Mouse (Mus musculus): ENCODE results near the gene Cpxm1. TPM values are rescaled to one million over a fixed set of nuclear protein-coding genes. Genes with fewer than 3 reads are reported as not detected.
"Not testable (repeated sequence)": the region's sequence is repeated elsewhere in the genome, so short reads cannot be mapped to it uniquely, and the experiment has no call there.

Cpxm1 gene
- total and polyA plus RNA-seq, 2 experiments: 0.46 to 1.6 TPM

GRCm38 (mm10) chr2:130383205-130383604 lies 14.2 kb downstream of the Cpxm1 start:
- no peak for TF ChIP-seq POLR2A (IDR thresholded peaks at IDR 0.05; ENCODE audit: extremely low read depth, insufficient read depth, low read length)
- TF ChIP-seq CTCF (IDR thresholded peaks at IDR 0.05; ENCODE audit: low read depth, low read length): no peak
- no peaks in the 10 kb centered on the region for H3K27me3 ChIP-seq (ENCODE audit: control insufficient read depth, insufficient read depth, low read length)
- no peak overlapping the region for H3K9ac ChIP-seq (ENCODE audit: low read depth, low read length)
- H3K27ac ChIP-seq (replicated peaks; ENCODE audit: insufficient read depth, low read depth, low read length): no peak overlapping the region
- H3K4me1 ChIP-seq (ENCODE audit: control insufficient read depth, insufficient read depth, low read length): no peaks in the 10 kb centered on the region
- H3K4me3 ChIP-seq (ENCODE audit: insufficient read depth, low read depth, low read length): no peak overlapping the region
- WGBS: 62% methylated on average over 3 of the region's 3 CpGs
- no peaks in the 10 kb centered on the region for H3K36me3 ChIP-seq (ENCODE audit: control insufficient read depth, insufficient read depth, low read length)
- DNase-seq (ENCODE audit: extremely low read depth, low read depth, low spot score): no peak
- no peaks in the 10 kb centered on the region for H3K79me2 ChIP-seq (ENCODE audit: control insufficient read depth, insufficient read depth, low read length)

GRCm38 (mm10) chr2:130374951-130375350 lies 22.4 kb downstream of the Cpxm1 start:
- H3K4me1 ChIP-seq (ENCODE audit: control insufficient read depth, insufficient read depth, low read length): no peaks in the 10 kb centered on the region
- WGBS: 72% methylated on average over 4 of the region's 4 CpGs
- H3K27me3 ChIP-seq (ENCODE audit: control insufficient read depth, insufficient read depth, low read length): no peaks in the 10 kb centered on the region
- no peak overlapping the region for H3K9ac ChIP-seq (ENCODE audit: low read depth, low read length)
- no peak for DNase-seq (ENCODE audit: extremely low read depth, low read depth, low spot score)
- H3K36me3 ChIP-seq (ENCODE audit: control insufficient read depth, insufficient read depth, low read length): no peaks in the 10 kb centered on the region
- no peak for TF ChIP-seq CTCF (IDR thresholded peaks at IDR 0.05; ENCODE audit: low read depth, low read length)
- no peak for TF ChIP-seq POLR2A (IDR thresholded peaks at IDR 0.05; ENCODE audit: extremely low read depth, insufficient read depth, low read length)
- no peaks in the 10 kb centered on the region for H3K79me2 ChIP-seq (ENCODE audit: control insufficient read depth, insufficient read depth, low read length)
- H3K4me3 ChIP-seq (ENCODE audit: insufficient read depth, low read depth, low read length): no peak overlapping the region
- H3K27ac ChIP-seq (replicated peaks; ENCODE audit: insufficient read depth, low read depth, low read length): no peak overlapping the region

GRCm38 (mm10) chr2:130373026-130373425 lies 24.3 kb downstream of the Cpxm1 start:
- H3K79me2 ChIP-seq (ENCODE audit: control insufficient read depth, insufficient read depth, low read length); DNase-seq (ENCODE audit: extremely low read depth, low read depth, low spot score); H3K9ac ChIP-seq (ENCODE audit: low read depth, low read length); H3K4me1 ChIP-seq (ENCODE audit: control insufficient read depth, insufficient read depth, low read length); H3K27me3 ChIP-seq (ENCODE audit: control insufficient read depth, insufficient read depth, low read length); H3K36me3 ChIP-seq (ENCODE audit: control insufficient read depth, insufficient read depth, low read length); H3K4me3 ChIP-seq (ENCODE audit: insufficient read depth, low read depth, low read length); H3K27ac ChIP-seq (replicated peaks; ENCODE audit: insufficient read depth, low read depth, low read length): not testable (repeated sequence)
- WGBS: 41% methylated on average over 1 of the region's 1 CpGs

GRCm38 (mm10) chr2:130367386-130367785 lies 30.0 kb downstream of the Cpxm1 start:
- Histone ChIP-seq H3K27ac (replicated peaks; ENCODE audit: insufficient read depth, low read depth, low read length) (no peak overlapping the region), H3K79me2 (ENCODE audit: control insufficient read depth, insufficient read depth, low read length) (no peaks in the 10 kb centered on the region), H3K4me3 (ENCODE audit: insufficient read depth, low read depth, low read length) (no peak overlapping the region), H3K27me3 (ENCODE audit: control insufficient read depth, insufficient read depth, low read length) (peaks cover 13% of the 10 kb centered on the region; the same call in 1 of the 2 replicates), H3K36me3 (ENCODE audit: control insufficient read depth, insufficient read depth, low read length) (no peaks in the 10 kb centered on the region), H3K4me1 (ENCODE audit: control insufficient read depth, insufficient read depth, low read length) (no peaks in the 10 kb centered on the region), H3K9ac (ENCODE audit: low read depth, low read length) (no peak overlapping the region)
- no peak for TF ChIP-seq CTCF (IDR thresholded peaks at IDR 0.05; ENCODE audit: low read depth, low read length)
- TF ChIP-seq POLR2A (IDR thresholded peaks at IDR 0.05; ENCODE audit: extremely low read depth, insufficient read depth, low read length): no peak
- no peak for DNase-seq (ENCODE audit: extremely low read depth, low read depth, low spot score)
- 48% methylated on average over 4 of the region's 4 CpGs for WGBS

- Histone ChIP-seq H3K9ac (ENCODE audit: low read depth, low read length) (no peak overlapping the region), H3K4me3 (ENCODE audit: insufficient read depth, low read depth, low read length) (no peak overlapping the region), H3K27me3 (ENCODE audit: control insufficient read depth, insufficient read depth, low read length) (peaks cover 21% of the 10 kb centered on the region), H3K36me3 (ENCODE audit: control insufficient read depth, insufficient read depth, low read length) (no peaks in the 10 kb centered on the region), H3K4me1 (ENCODE audit: control insufficient read depth, insufficient read depth, low read length) (no peaks in the 10 kb centered on the region), H3K27ac (replicated peaks; ENCODE audit: insufficient read depth, low read depth, low read length) (no peak overlapping the region), H3K79me2 (ENCODE audit: control insufficient read depth, insufficient read depth, low read length) (no peaks in the 10 kb centered on the region)
- no peak for TF ChIP-seq POLR2A (IDR thresholded peaks at IDR 0.05; ENCODE audit: extremely low read depth, insufficient read depth, low read length)
- TF ChIP-seq CTCF (IDR thresholded peaks at IDR 0.05; ENCODE audit: low read depth, low read length): no peak
- no peak for DNase-seq (ENCODE audit: extremely low read depth, low read depth, low spot score)
- 9% methylated on average over 30 of the region's 30 CpGs for WGBS
Measured at GRCm38 (mm10) chr2:130365211-130366094, 31.9 kb downstream of the Cpxm1 start.

- H3K27ac ChIP-seq (replicated peaks; ENCODE audit: insufficient read depth, low read depth, low read length): no peak overlapping the region
- peaks cover 21% of the 10 kb centered on the region for H3K27me3 ChIP-seq (ENCODE audit: control insufficient read depth, insufficient read depth, low read length)
- no peaks in the 10 kb centered on the region for H3K4me1 ChIP-seq (ENCODE audit: control insufficient read depth, insufficient read depth, low read length)
- 5% methylated on average over 14 of the region's 14 CpGs for WGBS
- H3K4me3 ChIP-seq (ENCODE audit: insufficient read depth, low read depth, low read length): no peak overlapping the region
- no peak for DNase-seq (ENCODE audit: extremely low read depth, low read depth, low spot score)
- no peaks in the 10 kb centered on the region for H3K36me3 ChIP-seq (ENCODE audit: control insufficient read depth, insufficient read depth, low read length)
- no peaks in the 10 kb centered on the region for H3K79me2 ChIP-seq (ENCODE audit: control insufficient read depth, insufficient read depth, low read length)
- H3K9ac ChIP-seq (ENCODE audit: low read depth, low read length): no peak overlapping the region
- TF ChIP-seq CTCF (IDR thresholded peaks at IDR 0.05; ENCODE audit: low read depth, low read length): peak; percentile 65
- TF ChIP-seq POLR2A (IDR thresholded peaks at IDR 0.05; ENCODE audit: extremely low read depth, insufficient read depth, low read length): no peak
Measured at GRCm38 (mm10) chr2:130362511-130363026, 34.8 kb downstream of the Cpxm1 start.
